Mouse (Mus musculus) lung, embryonic 15.5 days (tissue): ENCODE data around the gene Dpyd. TPM values are rescaled to one million over a fixed set of nuclear protein-coding genes. Genes with fewer than 3 reads are reported as not detected.

Experiments used
- ATAC-seq: fragments of 200-750 bp; cut with Nextera tagmentation; 2 replicates; pipeline ENCODE4 v1.8.0; 2017; ENCODE audit warnings: moderate number of reproducible peaks, borderline replicate concordance; ENCODE audit not compliant: low FRiP score, low TSS enrichment; ENCODE audit errors: extremely low read depth
- H3K27ac ChIP-seq: fragments of 300-500 bp; sonication (generic); 2 replicates; pipeline ENCODE4 v1.5.1; 2015; ENCODE audit warnings: moderate library complexity, mild to moderate bottlenecking, inconsistent platforms
- H3K27me3 ChIP-seq: fragments of 300-500 bp; sonication (generic); 2 replicates; pipeline ENCODE4 v1.6.1; 2015; ENCODE audit warnings: inconsistent platforms
- H3K36me3 ChIP-seq: fragments of 300-500 bp; sonication (generic); 2 replicates; pipeline ENCODE4 v1.6.1; 2015; ENCODE audit warnings: inconsistent platforms
- H3K4me1 ChIP-seq: fragments of 300-500 bp; sonication (generic); 2 replicates; pipeline ENCODE4 v1.6.1; 2015; ENCODE audit warnings: inconsistent platforms
- H3K4me2 ChIP-seq: fragments of 300-500 bp; sonication (generic); 2 replicates; pipeline ENCODE4 v1.6.1; 2015; ENCODE audit warnings: inconsistent platforms, mild to moderate bottlenecking, moderate library complexity
- H3K4me3 ChIP-seq: fragments of 300-500 bp; sonication (generic); 2 replicates; pipeline ENCODE4 v1.5.1; 2015; ENCODE audit warnings: mild to moderate bottlenecking, inconsistent platforms
- H3K9ac ChIP-seq: fragments of 300-500 bp; sonication (generic); 2 replicates; pipeline ENCODE4 v1.6.1; 2015; ENCODE audit warnings: inconsistent platforms
- H3K9me3 ChIP-seq: fragments of 300-500 bp; sonication (generic); 2 replicates; pipeline ENCODE4 v1.6.1; 2016; ENCODE audit warnings: inconsistent platforms
- WGBS: fragments of 180-500 bp; shearing (Covaris S2); methylation state at CpG from one replicate; pipeline ENCODE4 v1.1.7; 2015; 5-methylcytosine and 5-hydroxymethylcytosine counted together
- polyA plus RNA-seq: library from polyadenylated mRNA; unstranded; fragments of >200 nt; fragmentation: Nextera tagmentation; extraction: Ambion mirVana; gene quantifications from 2 replicates; pipeline ENCODE4 v1.2.1, GENCODE M21; 2015

The Dpyd gene
- polyA plus RNA-seq, 1 experiment from 2014 or later = 7.8 TPM

GRCm38 (mm10) chr3:119021255-119021654 is 459.3 kb downstream of the Dpyd start:
- Histone ChIP-seq H3K9ac (no peak overlapping the region), H3K9me3 (no peaks in the 10 kb centered on the region), H3K27me3 (no peaks in the 10 kb centered on the region), H3K4me2 (no peak overlapping the region), H3K36me3 (no peaks in the 10 kb centered on the region), H3K4me3 (no peak overlapping the region), H3K4me1 (no peaks in the 10 kb centered on the region), H3K27ac (no peak overlapping the region)
- no peak for ATAC-seq
- 75% methylated on average over 7 of the region's 7 CpGs for WGBS

- H3K27ac ChIP-seq = no peak overlapping the region
- WGBS = 74% methylated on average over 1 of the region's 1 CpGs
- H3K4me2 ChIP-seq = no peak overlapping the region
- no peak overlapping the region for H3K4me3 ChIP-seq
- no peak for ATAC-seq
- no peaks in the 10 kb centered on the region for H3K36me3 ChIP-seq
- H3K27me3 ChIP-seq = no peaks in the 10 kb centered on the region
- no peaks in the 10 kb centered on the region for H3K4me1 ChIP-seq
- no peak overlapping the region for H3K9ac ChIP-seq
- H3K9me3 ChIP-seq = no peaks in the 10 kb centered on the region
These were observed 480.7 kb downstream of the Dpyd start for GRCm38 (mm10) chr3:119042611-119043010.

GRCm38 (mm10) chr3:119056144-119056543 is 494.2 kb downstream of the Dpyd start:
- no peaks in the 10 kb centered on the region for H3K36me3 ChIP-seq

GRCm38 (mm10) chr3:119063214-119063613 is 501.3 kb downstream of the Dpyd start:
- WGBS = 45% methylated on average over 4 of the region's 4 CpGs
- H3K4me1 ChIP-seq = no peaks in the 10 kb centered on the region
- no peak overlapping the region for H3K9ac ChIP-seq
- no peak overlapping the region for H3K27ac ChIP-seq
- no peaks in the 10 kb centered on the region for H3K9me3 ChIP-seq
- ATAC-seq = no peak
- H3K4me2 ChIP-seq = no peak overlapping the region
- H3K27me3 ChIP-seq = no peaks in the 10 kb centered on the region
- no peaks in the 10 kb centered on the region for H3K36me3 ChIP-seq
- no peak overlapping the region for H3K4me3 ChIP-seq

More at GRCm38 (mm10) chr3:119056144-119056543, 494.2 kb downstream of the Dpyd start:
- Histone ChIP-seq H3K9ac (no peak overlapping the region), H3K4me1 (no peaks in the 10 kb centered on the region), H3K4me2 (no peak overlapping the region), H3K27ac (no peak overlapping the region), H3K9me3 (no peaks in the 10 kb centered on the region), H3K4me3 (no peak overlapping the region), H3K27me3 (no peaks in the 10 kb centered on the region)
- no peak for ATAC-seq
- WGBS = 100% methylated on average over 1 of the region's 1 CpGs

GRCm38 (mm10) chr3:119063642-119064041 is 501.7 kb downstream of the Dpyd start:
- Histone ChIP-seq H3K4me2 (no peak overlapping the region), H3K27me3 (no peaks in the 10 kb centered on the region), H3K4me3 (no peak overlapping the region), H3K9ac (no peak overlapping the region), H3K9me3 (no peaks in the 10 kb centered on the region), H3K36me3 (no peaks in the 10 kb centered on the region), H3K4me1 (no peaks in the 10 kb centered on the region), H3K27ac (no peak overlapping the region)
- WGBS = 28% methylated on average over 1 of the region's 1 CpGs
- ATAC-seq = no peak

GRCm38 (mm10) chr3:119064746-119065145 is 502.8 kb downstream of the Dpyd start:
- H3K9me3 ChIP-seq = no peaks in the 10 kb centered on the region
- H3K9ac ChIP-seq = no peak overlapping the region
- H3K4me3 ChIP-seq = no peak overlapping the region
- no peaks in the 10 kb centered on the region for H3K4me1 ChIP-seq
- H3K27ac ChIP-seq = no peak overlapping the region
- WGBS = 51% methylated on average over 7 of the region's 7 CpGs
- H3K36me3 ChIP-seq = no peaks in the 10 kb centered on the region
- ATAC-seq = no peak
- H3K4me2 ChIP-seq = no peak overlapping the region
- no peaks in the 10 kb centered on the region for H3K27me3 ChIP-seq

- Histone ChIP-seq H3K36me3 (no peaks in the 10 kb centered on the region), H3K27me3 (no peaks in the 10 kb centered on the region), H3K9ac (no peak overlapping the region), H3K4me3 (no peak overlapping the region), H3K4me1 (no peaks in the 10 kb centered on the region), H3K9me3 (no peaks in the 10 kb centered on the region), H3K27ac (no peak overlapping the region), H3K4me2 (no peak overlapping the region)
- WGBS = 61% methylated on average over 9 of the region's 9 CpGs
- no peak for ATAC-seq
These were observed 505.3 kb downstream of the Dpyd start for GRCm38 (mm10) chr3:119067221-119067620.

GRCm38 (mm10) chr3:119086618-119087017 is 524.7 kb downstream of the Dpyd start:
- H3K4me2 ChIP-seq = no peak overlapping the region
- no peak overlapping the region for H3K9ac ChIP-seq
- H3K4me3 ChIP-seq = no peak overlapping the region
- no peaks in the 10 kb centered on the region for H3K36me3 ChIP-seq
- H3K4me1 ChIP-seq = no peaks in the 10 kb centered on the region
- no peak; the same call in 1 of the 2 replicates for ATAC-seq
- H3K27ac ChIP-seq = no peak overlapping the region
- H3K9me3 ChIP-seq = no peaks in the 10 kb centered on the region
- H3K27me3 ChIP-seq = no peaks in the 10 kb centered on the region
- WGBS = 31% methylated on average over 1 of the region's 1 CpGs

GRCm38 (mm10) chr3:119095223-119095886 is 533.4 kb downstream of the Dpyd start:
- ATAC-seq = no peak
- Histone ChIP-seq H3K27ac (no peak overlapping the region), H3K4me2 (no peak overlapping the region), H3K4me1 (no peaks in the 10 kb centered on the region), H3K27me3 (no peaks in the 10 kb centered on the region), H3K9me3 (no peaks in the 10 kb centered on the region), H3K36me3 (no peaks in the 10 kb centered on the region), H3K9ac (no peak overlapping the region), H3K4me3 (no peak overlapping the region)
- WGBS = 78% methylated on average over 5 of the region's 5 CpGs

GRCm38 (mm10) chr3:119126003-119126402 is 564.1 kb downstream of the Dpyd start:
- no peaks in the 10 kb centered on the region for H3K27me3 ChIP-seq
- H3K9me3 ChIP-seq = no peaks in the 10 kb centered on the region
- H3K36me3 ChIP-seq = no peaks in the 10 kb centered on the region
- H3K4me3 ChIP-seq = no peak overlapping the region
- H3K4me1 ChIP-seq = no peaks in the 10 kb centered on the region
- H3K9ac ChIP-seq = no peak overlapping the region
- no peak overlapping the region for H3K27ac ChIP-seq
- ATAC-seq = no peak
- WGBS = 30% methylated on average over 2 of the region's 2 CpGs
- no peak overlapping the region for H3K4me2 ChIP-seq

- no peak overlapping the region for H3K4me2 ChIP-seq
- no peak overlapping the region for H3K9ac ChIP-seq
- no peaks in the 10 kb centered on the region for H3K9me3 ChIP-seq
- H3K36me3 ChIP-seq = no peaks in the 10 kb centered on the region
- H3K27ac ChIP-seq = no peak overlapping the region
- no peak overlapping the region for H3K4me3 ChIP-seq
- 68% methylated on average over 1 of the region's 1 CpGs for WGBS
- no peaks in the 10 kb centered on the region for H3K27me3 ChIP-seq
- no peak for ATAC-seq
- H3K4me1 ChIP-seq = no peaks in the 10 kb centered on the region
These were observed 566.1 kb downstream of the Dpyd start for GRCm38 (mm10) chr3:119128076-119128475.

- H3K9me3 ChIP-seq = no peaks in the 10 kb centered on the region
- 60% methylated on average over 5 of the region's 5 CpGs for WGBS
- H3K27me3 ChIP-seq = no peaks in the 10 kb centered on the region
- no peaks in the 10 kb centered on the region for H3K4me1 ChIP-seq
- no peak for ATAC-seq
- H3K27ac ChIP-seq = no peak overlapping the region
- no peak overlapping the region for H3K4me2 ChIP-seq
- H3K36me3 ChIP-seq = no peaks in the 10 kb centered on the region
- H3K4me3 ChIP-seq = no peak overlapping the region
- no peak overlapping the region for H3K9ac ChIP-seq
These were observed 581.1 kb downstream of the Dpyd start for GRCm38 (mm10) chr3:119143034-119143433.

- H3K27me3 ChIP-seq = no peaks in the 10 kb centered on the region
- H3K9me3 ChIP-seq = no peaks in the 10 kb centered on the region
- no peaks in the 10 kb centered on the region for H3K36me3 ChIP-seq
- H3K4me2 ChIP-seq = no peak overlapping the region
- ATAC-seq = no peak
- no peak overlapping the region for H3K4me3 ChIP-seq
- no peaks in the 10 kb centered on the region for H3K4me1 ChIP-seq
- H3K27ac ChIP-seq = no peak overlapping the region
- 94% methylated on average over 1 of the region's 1 CpGs for WGBS
- no peak overlapping the region for H3K9ac ChIP-seq
These were observed 582.9 kb downstream of the Dpyd start for GRCm38 (mm10) chr3:119144788-119145187.
